Mouse (Mus musculus) c-Kit-positive CD71-positive TER-119-negative erythroid progenitor cells, embryonic 14.5 days (primary cell): ENCODE measurements around the gene 1810010H24Rik.
"Not testable (repeated sequence)": the region's sequence is repeated elsewhere in the genome, so short reads cannot be mapped to it uniquely, and the experiment has no call there.

Experiments
- DNase-seq: peaks from one replicate; pipeline ENCODE4 v3.0.0-alpha.2; 2013; ENCODE audit warnings: low read depth

Gene 1810010H24Rik

DNA sequence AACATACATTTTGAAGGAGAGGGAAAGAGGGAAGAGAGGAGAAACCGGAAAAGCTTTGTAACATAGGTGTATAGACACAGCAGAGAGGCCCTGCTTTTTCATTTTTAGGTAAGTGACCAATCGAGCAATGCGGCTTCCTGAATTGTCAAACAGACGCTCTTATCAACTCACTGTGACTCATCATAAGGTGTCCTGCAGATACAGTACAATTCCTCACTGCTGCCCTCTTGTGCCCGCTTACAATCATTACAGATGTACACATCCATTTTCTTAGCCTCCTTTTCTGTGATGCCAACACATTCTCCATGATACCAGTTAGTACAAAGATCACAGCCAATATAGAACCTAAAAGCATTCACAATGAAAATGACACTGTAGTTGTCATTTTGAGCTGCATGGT lies 18.8 kb downstream of the 1810010H24Rik start:
- DNase-seq: peak; percentile 94

DNA sequence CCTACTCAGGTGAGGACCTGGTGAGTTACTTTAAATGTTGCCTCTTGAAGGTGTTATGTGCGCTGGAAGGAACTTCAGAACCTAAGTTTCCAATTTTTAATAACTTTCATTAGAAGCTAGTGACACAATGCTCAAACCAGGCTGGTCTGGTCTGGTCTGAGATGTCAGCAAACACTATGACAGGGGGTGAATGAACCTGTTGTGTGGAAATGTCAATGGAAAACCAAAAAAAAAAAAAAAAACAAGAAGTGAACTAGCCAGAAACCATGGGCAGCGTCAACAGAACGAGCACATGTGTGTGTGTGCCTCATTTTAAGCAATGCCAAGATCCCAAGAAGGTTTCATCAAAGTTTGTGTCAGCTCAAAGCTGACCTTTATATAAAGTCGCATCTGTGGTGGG lies 20.1 kb downstream of the 1810010H24Rik start:
- no peak for DNase-seq

DNA sequence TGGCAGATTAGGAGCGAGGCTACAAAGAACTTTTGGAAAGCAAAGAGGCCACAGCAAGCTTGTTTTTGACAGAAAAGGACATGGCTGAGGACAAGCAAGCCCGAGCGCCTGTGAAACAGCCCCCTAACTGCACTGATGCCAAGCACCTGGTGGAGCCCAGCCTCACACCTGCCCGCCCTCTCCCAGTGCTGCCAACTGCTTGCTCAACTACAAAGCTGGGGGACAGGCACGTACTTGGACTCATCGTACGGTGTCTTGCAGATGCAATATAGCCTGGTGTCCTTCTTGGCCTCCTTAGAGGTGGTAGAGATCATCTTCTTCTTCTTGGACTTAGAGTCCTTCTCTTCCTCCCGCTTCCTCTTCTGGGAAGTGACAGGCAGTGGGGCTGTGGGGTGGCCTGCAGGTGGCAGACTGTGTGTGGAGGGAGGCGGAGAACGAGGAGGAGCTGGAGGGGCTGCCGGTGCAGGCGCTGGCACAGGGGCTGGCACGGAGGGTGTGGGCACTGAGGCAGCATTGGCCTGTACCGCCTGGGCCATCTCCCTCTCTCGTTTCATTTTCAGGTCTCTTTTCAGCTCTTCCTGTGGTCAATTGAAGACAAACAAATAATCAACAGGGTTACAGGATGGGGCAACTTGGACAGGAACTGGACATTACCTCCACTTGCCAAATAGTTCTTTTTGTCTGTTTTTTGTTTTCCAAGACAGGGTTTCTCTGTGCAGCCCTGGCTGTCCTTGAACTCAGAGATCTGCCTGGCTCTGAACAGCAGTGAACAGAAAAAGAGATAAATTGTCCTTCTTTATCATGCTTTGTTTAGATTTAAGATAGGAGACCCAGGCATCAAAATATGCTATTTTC lies 21.5 kb downstream of the 1810010H24Rik start:
- no peak for DNase-seq

DNA sequence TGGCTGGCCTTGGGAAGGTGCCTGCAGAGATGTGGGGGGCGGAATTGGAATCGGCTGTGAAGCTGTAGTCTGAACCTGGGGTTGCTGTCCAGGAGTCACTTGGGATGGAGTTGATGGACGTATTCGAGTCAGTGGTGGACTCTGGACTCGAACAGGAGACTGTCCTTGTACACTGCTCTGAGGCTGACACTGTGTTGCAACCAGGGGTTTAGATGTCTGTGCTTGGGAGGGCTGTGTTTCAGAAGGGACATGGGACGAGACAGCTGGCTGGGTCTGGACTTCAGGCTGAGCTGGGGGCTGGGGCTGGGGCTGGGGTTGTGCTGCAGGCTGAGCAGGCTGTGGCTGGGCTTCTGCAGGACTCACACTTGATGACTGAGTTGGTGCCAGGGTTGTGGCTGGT lies 29.4 kb downstream of the 1810010H24Rik start:
- no peak for DNase-seq

DNA sequence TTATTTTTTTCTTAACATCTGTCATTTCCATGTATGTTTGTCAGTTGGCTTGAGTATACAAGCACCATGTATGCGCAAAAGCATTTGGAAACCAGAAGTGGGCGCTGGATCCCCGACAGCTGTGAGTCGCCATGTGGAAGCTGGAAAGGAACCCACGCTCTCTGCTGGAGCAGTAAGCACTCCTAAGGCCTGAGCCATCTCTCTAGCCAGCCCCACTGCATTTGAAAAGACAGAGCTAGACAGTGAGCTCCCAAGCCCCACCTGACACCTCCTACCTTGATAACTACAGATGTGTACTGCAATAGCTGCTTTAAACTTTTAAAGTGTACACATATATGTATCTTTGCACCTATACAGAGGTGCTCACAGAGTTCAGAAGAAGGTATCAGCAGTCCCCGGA lies 31.9 kb downstream of the 1810010H24Rik start:
- DNase-seq: no peak

DNA sequence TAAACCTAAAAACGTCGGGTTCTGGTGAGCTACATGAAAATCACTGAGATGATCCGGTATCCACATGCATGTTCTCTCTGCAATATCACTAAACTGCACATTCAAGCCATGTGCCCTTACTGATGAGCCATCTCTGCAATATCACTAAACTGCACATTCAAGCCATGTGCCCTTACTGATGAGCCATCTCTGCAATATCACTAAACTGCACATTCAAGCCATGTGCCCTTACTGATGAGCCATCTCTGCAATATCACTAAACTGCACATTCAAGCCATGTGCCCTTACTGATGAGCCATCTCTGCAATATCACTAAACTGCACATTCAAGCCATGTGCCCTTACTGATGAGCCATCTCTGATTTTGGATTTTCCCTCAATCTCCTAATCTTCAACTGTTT lies 34.2 kb downstream of the 1810010H24Rik start:
- not testable (repeated sequence) for DNase-seq

DNA sequence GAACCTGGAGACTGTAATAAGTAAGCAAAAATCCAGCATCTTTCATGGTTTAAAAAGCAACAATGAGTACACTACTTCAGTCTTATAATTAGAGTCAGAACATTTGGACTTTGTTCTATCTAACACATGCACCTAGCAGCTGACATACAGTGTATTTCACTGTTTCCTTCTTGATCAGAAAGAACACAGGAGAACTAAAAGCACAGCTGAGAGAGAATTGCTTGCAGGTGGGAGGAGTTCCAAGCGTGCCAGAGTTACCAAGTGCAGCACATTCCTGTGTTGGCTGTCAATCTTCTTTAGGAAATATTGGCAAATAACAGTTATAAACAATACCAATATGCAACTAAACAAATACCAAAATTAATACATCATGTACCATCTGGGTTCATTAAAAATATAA lies 35.5 kb downstream of the 1810010H24Rik start:
- no peak for DNase-seq

DNA sequence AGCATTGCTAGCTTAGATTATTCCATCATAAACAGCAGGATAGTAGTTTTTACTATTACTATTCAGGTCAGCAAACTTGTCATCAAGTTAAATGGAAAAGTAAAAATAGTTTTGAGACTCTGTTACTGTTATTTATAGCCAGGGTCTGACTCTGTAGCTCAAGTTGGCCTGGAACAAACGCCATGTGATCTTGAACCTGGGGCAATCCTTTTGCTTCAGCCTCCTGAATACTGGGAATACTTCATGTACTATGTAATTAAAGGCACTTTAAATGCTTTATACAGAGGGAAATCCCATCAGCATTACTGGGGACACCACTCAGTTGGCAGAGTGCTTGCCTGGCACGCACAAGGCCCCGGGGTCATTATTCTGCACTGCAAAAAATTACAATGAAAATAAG lies 37.6 kb downstream of the 1810010H24Rik start:
- no peak for DNase-seq

DNA sequence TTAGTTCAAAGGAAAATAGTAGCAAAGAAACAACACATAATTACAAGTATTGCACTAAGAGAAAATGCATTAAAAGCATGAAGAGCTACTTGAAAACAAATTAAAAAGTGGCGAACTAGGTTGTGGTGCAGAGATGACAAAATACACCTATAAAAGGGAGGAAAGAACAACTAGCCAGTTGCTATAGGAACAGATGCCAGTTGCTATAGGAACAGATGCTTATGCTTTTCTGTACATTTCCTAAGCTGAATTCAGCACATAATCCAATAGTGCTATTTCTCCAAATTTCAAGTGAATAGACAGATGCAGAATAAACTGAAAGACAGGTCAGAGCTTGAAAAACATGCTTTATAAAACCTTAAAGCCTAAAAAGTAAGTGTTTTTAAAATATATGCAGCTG lies 39.1 kb downstream of the 1810010H24Rik start:
- no peak for DNase-seq

DNA sequence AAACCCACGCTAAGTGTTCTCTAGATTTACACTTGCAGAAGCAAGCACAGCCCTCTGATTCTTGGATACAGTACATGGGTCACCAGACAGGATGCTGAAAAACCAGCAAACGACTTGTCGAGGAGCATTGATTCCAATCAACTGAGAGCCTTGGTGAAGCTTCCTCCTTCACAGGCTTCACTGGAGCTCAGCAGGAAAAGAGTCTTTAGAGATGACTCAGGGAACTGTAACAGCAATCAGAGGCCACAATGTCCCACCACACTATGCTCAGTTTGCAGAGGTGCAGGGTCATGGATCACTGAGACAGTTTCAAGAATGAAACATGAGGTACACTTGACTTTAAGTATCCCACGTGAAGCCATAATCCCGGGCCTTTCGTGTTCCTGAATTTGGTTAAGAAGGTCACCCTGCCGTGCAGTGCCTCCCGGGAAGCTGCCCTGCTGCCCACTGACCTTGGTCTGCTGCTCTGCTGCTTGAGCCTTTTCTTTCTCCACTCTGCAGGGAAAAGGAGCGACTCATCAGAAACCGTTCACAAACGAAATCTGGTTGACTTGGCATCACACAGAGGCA lies 39.8 kb downstream of the 1810010H24Rik start:
- DNase-seq: no peak
